In genomic region chr6:113424187-113424586, GRCm38 (mm10) we compare ENCODE assay signal across 27 mouse cellular contexts. TPM values are rescaled to one million over a fixed set of nuclear protein-coding genes. Genes with fewer than 3 reads are reported as not detected.
DNase-seq lines count a peak whose midpoint lies in the region; ATAC-seq and TF ChIP-seq lines count a peak whose summit lies in the region.
"Had no signal": no experiment of that assay in that cellular context is flagged by ENCODE, and none has a peak within 500 bp of the region (broad histone marks: within the 10 kb centered on the region; RNA-seq: fewer than 3 reads in every experiment).

No protein-coding gene starts in this region.

- no peak overlapping the region for H3K4me3 ChIP-seq in intestine, postnatal 0 days (ENCODE audit: low read depth, low read length)
- no peak overlapping the region for H3K4me3 ChIP-seq in intestine, embryonic 15.5 days (replicated peaks)
- H3K4me3 ChIP-seq in kidney, embryonic 16.5 days (ENCODE audit: low read length) = no peak overlapping the region
- H3K4me3 ChIP-seq in layer of hippocampus, adult 2 months = no peak overlapping the region
- H3K4me3 ChIP-seq: embryonic facial prominence, embryonic 12.5 days; embryonic facial prominence, embryonic 15.5 days; heart, embryonic 15.5 days; hindbrain, embryonic 10.5 days; hindbrain, embryonic 13.5 days had no signal

- H3K27ac ChIP-seq in intestine, postnatal 0 days (ENCODE audit: low read depth, low read length) = no peak overlapping the region
- H3K27ac ChIP-seq in intestine, embryonic 15.5 days = no peak overlapping the region
- no peak overlapping the region for H3K27ac ChIP-seq in kidney, embryonic 16.5 days (ENCODE audit: low read length)
- H3K27ac ChIP-seq in layer of hippocampus, adult 2 months = no peak overlapping the region
- H3K27ac ChIP-seq: embryonic facial prominence, embryonic 12.5 days; embryonic facial prominence, embryonic 15.5 days; heart, embryonic 15.5 days; hindbrain, embryonic 10.5 days; hindbrain, embryonic 13.5 days had no signal

- no peaks in the 10 kb centered on the region for H3K27me3 ChIP-seq in intestine, postnatal 0 days (replicated peaks; ENCODE audit: control insufficient read depth, insufficient read depth, low read length)
- H3K27me3 ChIP-seq in intestine, embryonic 15.5 days (replicated peaks) = no peaks in the 10 kb centered on the region
- H3K27me3 ChIP-seq in kidney, embryonic 16.5 days (ENCODE audit: insufficient read depth, low read length) = no peaks in the 10 kb centered on the region
- H3K27me3 ChIP-seq: embryonic facial prominence, embryonic 12.5 days; embryonic facial prominence, embryonic 15.5 days; heart, embryonic 15.5 days; hindbrain, embryonic 13.5 days had no signal

- H3K36me3 ChIP-seq in intestine, postnatal 0 days (ENCODE audit: control insufficient read depth, insufficient read depth) = peaks cover 16% of the 10 kb centered on the region; the same call in 1 of the 2 replicates
- H3K36me3 ChIP-seq in intestine, embryonic 15.5 days = no peaks in the 10 kb centered on the region
- H3K36me3 ChIP-seq in kidney, embryonic 16.5 days (ENCODE audit: insufficient read depth, low read length) = no peaks in the 10 kb centered on the region
- H3K36me3 ChIP-seq: embryonic facial prominence, embryonic 12.5 days; embryonic facial prominence, embryonic 15.5 days; heart, embryonic 15.5 days; hindbrain, embryonic 10.5 days; hindbrain, embryonic 13.5 days had no signal

- 73% methylated on average over 7 of the region's 7 CpGs for WGBS in intestine, postnatal 0 days
- WGBS in intestine, embryonic 15.5 days = 78% methylated on average over 7 of the region's 7 CpGs
- whole genome bisulfite sequencing in kidney, embryonic 16.5 days = 81% methylated on average over 7 of the region's 7 CpGs

- ATAC-seq in intestine, postnatal 0 days = peak; percentile 9; the same call in 1 of the 2 replicates
- no peak for ATAC-seq in intestine, embryonic 15.5 days
- ATAC-seq in kidney, embryonic 16.5 days (ENCODE audit: low FRiP score, low TSS enrichment) = no peak
- ATAC-seq: activated CD4-positive, CD25-positive, alpha-beta regulatory T cell, adult 4 months; forebrain, embryonic 14.5 days; forebrain, postnatal 0 days; hindbrain, embryonic 16.5 days had no signal

- no peaks in the 10 kb centered on the region for H3K9me3 ChIP-seq in intestine, postnatal 0 days (ENCODE audit: control insufficient read depth)
- H3K9me3 ChIP-seq in intestine, embryonic 15.5 days = no peaks in the 10 kb centered on the region
- peaks cover 4% of the 10 kb centered on the region; the same call in 1 of the 2 replicates for H3K9me3 ChIP-seq in kidney, embryonic 16.5 days (ENCODE audit: low read length)
- H3K9me3 ChIP-seq: embryonic facial prominence, embryonic 12.5 days; embryonic facial prominence, embryonic 15.5 days; heart, embryonic 15.5 days; hindbrain, embryonic 10.5 days; hindbrain, embryonic 13.5 days had no signal

- H3K4me1 ChIP-seq in intestine, postnatal 0 days (replicated peaks; ENCODE audit: control insufficient read depth, insufficient read depth, low read length) = no peaks in the 10 kb centered on the region
- H3K4me1 ChIP-seq in intestine, embryonic 15.5 days (replicated peaks) = no peaks in the 10 kb centered on the region
- H3K4me1 ChIP-seq in kidney, embryonic 16.5 days (ENCODE audit: insufficient read depth, low read length) = 0 out of 2 replicates have a peak, but pooled peaks cover 3% of the 10 kb centered on the region
- H3K4me1 ChIP-seq: embryonic facial prominence, embryonic 12.5 days; embryonic facial prominence, embryonic 15.5 days had no signal

- H3K9ac ChIP-seq in intestine, postnatal 0 days (ENCODE audit: low read depth, low read length) = no peak overlapping the region
- no peak overlapping the region for H3K9ac ChIP-seq in intestine, embryonic 15.5 days
- H3K9ac ChIP-seq in kidney, embryonic 16.5 days (replicated peaks; ENCODE audit: low read length) = no peak overlapping the region
- H3K9ac ChIP-seq: embryonic facial prominence, embryonic 12.5 days; embryonic facial prominence, embryonic 15.5 days; forebrain, postnatal 0 days; heart, embryonic 15.5 days; hindbrain, embryonic 13.5 days had no signal

- TF ChIP-seq CTCF in intestine, postnatal 0 days (IDR thresholded peaks at IDR 0.05; ENCODE audit: low read depth) = no peak
- peak; percentile 66 for TF ChIP-seq CTCF in layer of hippocampus, adult 2 months (conservative IDR thresholded peaks at IDR 0.05)

- peak; percentile 33 to 36 for DNase-seq in cerebellum, postnatal 10 days
- no peak for DNase-seq in cerebellum, postnatal 4 days (ENCODE audit: low spot score in 2 of 2)
- DNase-seq in kidney, adult 9 months = peak; percentile 39
- no peak for DNase-seq in layer of hippocampus, adult 2 months (ENCODE audit: low spot score in 2 of 2)
- no peak for DNase-seq in layer of hippocampus, postnatal 36 days
- DNase-seq: adrenal gland, adult 8-10 months; adrenal gland, postnatal 25 days; cerebellum, adult 11-12 months; cerebellum, adult 8-10 months; forebrain, postnatal 0 days; gastrocnemius, postnatal 25 days; heart, postnatal 36 days had no signal

- no peak overlapping the region for H3K4me2 ChIP-seq in intestine, postnatal 0 days (replicated peaks; ENCODE audit: low read depth)
- H3K4me2 ChIP-seq in intestine, embryonic 15.5 days (replicated peaks) = no peak overlapping the region
- no peak overlapping the region for H3K4me2 ChIP-seq in kidney, embryonic 16.5 days (replicated peaks; ENCODE audit: low read depth, low read length)
- H3K4me2 ChIP-seq: embryonic facial prominence, embryonic 12.5 days; embryonic facial prominence, embryonic 15.5 days; heart, embryonic 11.5 days; heart, embryonic 15.5 days; hindbrain, embryonic 13.5 days had no signal

RNA-seq across cellular contexts. Expression of gene Rpusd3, which starts 5.0 kb away (rescaled TPM):
- 21.5 and 23.9 TPM in 2 replicates for polyA plus RNA-seq in intestine, postnatal 0 days (2015; fragmentation: Nextera tagmentation; extraction: Ambion mirVana)
- polyA plus RNA-seq in intestine, embryonic 15.5 days (2015; fragmentation: Nextera tagmentation; extraction: Ambion mirVana) = 24.3 and 25.6 TPM in 2 replicates
- 31.5 and 31.7 TPM in 2 replicates for polyA plus RNA-seq in kidney, embryonic 16.5 days (2015; fragmentation: Nextera tagmentation; extraction: Ambion mirVana)
- total RNA-seq in layer of hippocampus, adult 2 months (2021) = 10 to 100 TPM; 40.2 to 44.4 TPM
- total RNA-seq in layer of hippocampus, postnatal 36 days (2021) = 10 to 100 TPM; 31.1 to 32.4 TPM

RNA-seq across cellular contexts. Expression of gene Cidec, which starts 11.4 kb away (rescaled TPM):
- 231 and 259 TPM in 2 replicates for polyA plus RNA-seq in intestine, postnatal 0 days (2015; fragmentation: Nextera tagmentation; extraction: Ambion mirVana)
- polyA plus RNA-seq in intestine, embryonic 15.5 days (2015; fragmentation: Nextera tagmentation; extraction: Ambion mirVana) = 11.8 and 12.8 TPM in 2 replicates
- polyA plus RNA-seq in kidney, embryonic 16.5 days (2015; fragmentation: Nextera tagmentation; extraction: Ambion mirVana) = not detected in 2 replicates
- total RNA-seq in layer of hippocampus, adult 2 months (2021) = not detected
- total RNA-seq in layer of hippocampus, postnatal 36 days (2021) = not detected
- total RNA-seq: common myeloid progenitor, adult 5-6 weeks; forebrain, postnatal 0 days; granulocyte monocyte progenitor cell, adult 5-6 weeks had no signal
- polyA plus RNA-seq: activated CD4-positive, CD25-positive, alpha-beta regulatory T cell, adult 4 months; embryonic facial prominence, embryonic 12.5 days; embryonic facial prominence, embryonic 15.5 days; forebrain, embryonic 11.5 days; forebrain, embryonic 14.5 days; forebrain, postnatal 0 days; heart, embryonic 11.5 days; heart, embryonic 15.5 days; hindbrain, embryonic 10.5 days; hindbrain, embryonic 13.5 days; hindbrain, embryonic 16.5 days had no signal

RNA-seq across cellular contexts. Expression of gene Jagn1, which starts 18.2 kb away (rescaled TPM):
- 44.9 and 48.8 TPM in 2 replicates for polyA plus RNA-seq in intestine, postnatal 0 days (2015; fragmentation: Nextera tagmentation; extraction: Ambion mirVana)
- 83.8 and 87.7 TPM in 2 replicates for polyA plus RNA-seq in intestine, embryonic 15.5 days (2015; fragmentation: Nextera tagmentation; extraction: Ambion mirVana)
- polyA plus RNA-seq in kidney, embryonic 16.5 days (2015; fragmentation: Nextera tagmentation; extraction: Ambion mirVana) = 115 and 121 TPM in 2 replicates
- 10 to 100 TPM; 41.9 to 42.3 TPM for total RNA-seq in layer of hippocampus, adult 2 months (2021)
- total RNA-seq in layer of hippocampus, postnatal 36 days (2021) = 10 to 100 TPM; 43.4 to 50.6 TPM

RNA-seq across cellular contexts. Expression of gene Il17re, which starts 34.1 kb away (rescaled TPM):
- polyA plus RNA-seq in intestine, postnatal 0 days (2015; fragmentation: Nextera tagmentation; extraction: Ambion mirVana) = 2.2 and 2.3 TPM in 2 replicates
- 7.8 and 8.4 TPM in 2 replicates for polyA plus RNA-seq in intestine, embryonic 15.5 days (2015; fragmentation: Nextera tagmentation; extraction: Ambion mirVana)
- 10.0 and 10.1 TPM in 2 replicates for polyA plus RNA-seq in kidney, embryonic 16.5 days (2015; fragmentation: Nextera tagmentation; extraction: Ambion mirVana)
- under 1 TPM; 0.22 to 0.46 TPM for total RNA-seq in layer of hippocampus, adult 2 months (2021)
- total RNA-seq in layer of hippocampus, postnatal 36 days (2021) = under 1 TPM; 0.25 to 0.27 TPM
- total RNA-seq: forebrain, postnatal 0 days had no signal
- polyA plus RNA-seq: forebrain, embryonic 14.5 days had no signal

RNA-seq across cellular contexts. Expression of gene Ttll3, which starts 35.1 kb away (rescaled TPM):
- 1.4 and 1.6 TPM in 2 replicates for polyA plus RNA-seq in intestine, postnatal 0 days (2015; fragmentation: Nextera tagmentation; extraction: Ambion mirVana)
- 3.7 and 4.1 TPM in 2 replicates for polyA plus RNA-seq in intestine, embryonic 15.5 days (2015; fragmentation: Nextera tagmentation; extraction: Ambion mirVana)
- 3.4 and 4.4 TPM in 2 replicates for polyA plus RNA-seq in kidney, embryonic 16.5 days (2015; fragmentation: Nextera tagmentation; extraction: Ambion mirVana)
- 10 to 100 TPM; 15.5 to 23.2 TPM for total RNA-seq in layer of hippocampus, adult 2 months (2021)
- 10 to 100 TPM; 17.8 to 19.3 TPM for total RNA-seq in layer of hippocampus, postnatal 36 days (2021)

Comparison
In these comparisons a context has a peak if more than half of its experiments do, and no peak if none do; other contexts are left out.
1. DNase-seq: peak in cerebellum, postnatal 10 days (2 of 2) and kidney, adult 9 months (single experiment); none in cerebellum, postnatal 4 days (0 of 2), layer of hippocampus, adult 2 months (0 of 2) and layer of hippocampus, postnatal 36 days (0 of 2).
2. RNA of gene Cidec, which starts 11.4 kb away (polyA plus RNA-seq): 231 to 259 TPM in intestine, postnatal 0 days; 11.8 to 12.8 TPM in intestine, embryonic 15.5 days and not detected in kidney, embryonic 16.5 days; every median in the first group is over 10 times any median in the second.